Mouse (Mus musculus): ENCODE measurements around the gene Wipi2. TPM values are rescaled to one million over a fixed set of nuclear protein-coding genes. Genes with fewer than 3 reads are reported as not detected.
A peak's percentile ranks its signal among the peaks of the same experiment; 100 is the strongest.

Gene Wipi2
- polyA plus RNA-seq, 1 experiment from 2014 or later = 44.6 TPM

GRCm38 (mm10) chr5:142696258-142696657 is 68.8 kb downstream of the Wipi2 start:
- Histone ChIP-seq H3K27ac (replicated peaks) (no peak overlapping the region), H3K4me3 (no peak overlapping the region), H3K9me3 (no peaks in the 10 kb centered on the region), H3K4me2 (no peak overlapping the region), H3K27me3 (0 out of 2 replicates have a peak, but pooled peaks cover 3% of the 10 kb centered on the region), H3K4me1 (replicated peaks) (peaks cover 29% of the 10 kb centered on the region), H3K9ac (no peak overlapping the region), H3K36me3 (no peaks in the 10 kb centered on the region)
- WGBS = 40% methylated on average over 6 of the region's 6 CpGs
- no peak for ATAC-seq (ENCODE audit: low FRiP score, low read depth)

DNA sequence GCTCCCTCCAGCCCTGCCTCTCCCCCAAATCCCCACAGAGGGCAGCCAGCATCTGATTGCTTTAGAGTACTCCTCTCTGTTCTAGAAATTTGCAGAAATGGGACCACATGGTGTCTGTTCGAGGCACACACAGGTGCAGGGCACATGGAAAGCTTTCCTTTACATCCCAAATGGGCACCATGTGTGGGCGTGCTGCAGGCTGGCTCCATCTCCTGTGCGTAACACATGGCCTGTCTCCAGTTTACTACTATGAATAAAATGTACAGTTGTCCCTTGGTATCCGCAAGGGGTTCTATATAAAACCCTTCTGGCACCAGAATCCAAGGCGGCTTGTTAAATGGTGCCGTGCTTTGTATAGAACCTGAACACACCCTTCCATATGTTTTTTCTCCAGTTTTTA is 69.4 kb downstream of the Wipi2 start:
- 82% methylated on average over 6 of the region's 6 CpGs for WGBS
- no peak for ATAC-seq (ENCODE audit: low FRiP score, low read depth)
- no peak overlapping the region for H3K4me3 ChIP-seq

GRCm38 (mm10) chr5:142697742-142698141 is 70.2 kb downstream of the Wipi2 start:
- Histone ChIP-seq H3K4me3 (no peak overlapping the region), H3K4me1 (replicated peaks) (peaks cover 28% of the 10 kb centered on the region), H3K9ac (no peak overlapping the region), H3K27ac (replicated peaks) (no peak overlapping the region), H3K4me2 (no peak overlapping the region), H3K27me3 (0 out of 2 replicates have a peak, but pooled peaks cover 3% of the 10 kb centered on the region), H3K9me3 (no peaks in the 10 kb centered on the region), H3K36me3 (no peaks in the 10 kb centered on the region)
- WGBS = 64% methylated on average over 2 of the region's 2 CpGs
- ATAC-seq (ENCODE audit: low FRiP score, low read depth) = no peak

More for the DNA sequence above, 69.4 kb downstream of the Wipi2 start:
- H3K27me3 ChIP-seq = 0 out of 2 replicates have a peak, but pooled peaks cover 3% of the 10 kb centered on the region
- H3K4me2 ChIP-seq = no peak overlapping the region
- no peaks in the 10 kb centered on the region for H3K36me3 ChIP-seq
- peaks cover 30% of the 10 kb centered on the region for H3K4me1 ChIP-seq (replicated peaks)
- H3K9me3 ChIP-seq = no peaks in the 10 kb centered on the region
- H3K27ac ChIP-seq (replicated peaks) = no peak overlapping the region
- H3K9ac ChIP-seq = no peak overlapping the region

GRCm38 (mm10) chr5:142700842-142701589 is 73.5 kb downstream of the Wipi2 start:
- peaks cover 10% of the 10 kb centered on the region for H3K36me3 ChIP-seq
- H3K27ac ChIP-seq (replicated peaks) = no peak overlapping the region
- peak; percentile 56 for ATAC-seq (ENCODE audit: low FRiP score, low read depth)
- 0 out of 2 replicates have a peak, but pooled peaks cover 3% of the 10 kb centered on the region for H3K27me3 ChIP-seq
- peak overlapping the region; percentile 81 for H3K4me2 ChIP-seq
- peaks cover 30% of the 10 kb centered on the region for H3K4me1 ChIP-seq (replicated peaks)
- no peaks in the 10 kb centered on the region for H3K9me3 ChIP-seq
- WGBS = 12% methylated on average over 15 of the region's 15 CpGs
- peak overlapping the region; percentile 64 for H3K4me3 ChIP-seq
- 0 out of 2 replicates have a peak overlapping the region, but pooled peaks have one; percentile 11 for H3K9ac ChIP-seq

- H3K27ac ChIP-seq (replicated peaks) = peak overlapping the region; percentile 51
- peaks cover 30% of the 10 kb centered on the region for H3K4me1 ChIP-seq (replicated peaks)
- H3K36me3 ChIP-seq = peaks cover 13% of the 10 kb centered on the region
- WGBS = under 1% methylated on average over 67 of the region's 72 CpGs
- H3K9ac ChIP-seq = peak overlapping the region; percentile 77
- peak overlapping the region; percentile 81 for H3K4me2 ChIP-seq
- peak; percentile 90 for ATAC-seq (ENCODE audit: low FRiP score, low read depth)
- 0 out of 2 replicates have a peak, but pooled peaks cover 3% of the 10 kb centered on the region for H3K27me3 ChIP-seq
- peak overlapping the region; percentile 64 for H3K4me3 ChIP-seq
- no peaks in the 10 kb centered on the region for H3K9me3 ChIP-seq
Observed at GRCm38 (mm10) chr5:142701651-142702510, 74.4 kb downstream of the Wipi2 start.

DNA sequence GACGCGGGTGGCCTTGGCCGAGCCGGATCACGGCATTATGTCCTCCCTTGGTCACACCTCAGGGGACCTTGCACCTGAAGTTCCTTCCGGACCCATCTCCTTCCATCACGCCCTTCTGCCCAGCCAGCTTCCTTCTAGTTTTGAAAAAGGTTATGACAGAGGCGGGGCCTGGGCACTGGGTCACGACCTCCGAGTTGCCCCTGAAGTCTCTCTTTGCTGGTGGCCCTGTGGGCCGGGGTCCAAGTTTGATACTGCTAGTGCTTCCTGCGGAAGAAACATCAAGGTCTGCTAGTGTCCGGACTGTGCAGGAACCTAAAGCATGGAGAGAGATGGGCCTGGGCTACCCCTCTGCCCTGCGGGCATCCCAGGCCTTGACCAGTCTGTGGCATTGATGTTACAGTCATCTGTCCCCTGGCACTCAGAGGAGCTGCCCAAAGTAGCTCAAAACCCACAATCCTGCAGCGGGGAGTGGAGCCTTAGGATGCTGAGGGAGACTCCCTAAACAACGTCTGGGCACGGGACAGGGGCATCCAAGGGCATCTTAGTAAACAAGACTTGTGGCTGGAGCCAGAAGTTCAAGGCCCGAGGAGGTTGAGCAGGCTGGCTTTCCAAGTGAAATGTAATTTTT is 75.1 kb downstream of the Wipi2 start:
- ATAC-seq (ENCODE audit: low FRiP score, low read depth) = no peak
- Histone ChIP-seq H3K27ac (replicated peaks) (no peak overlapping the region), H3K9me3 (no peaks in the 10 kb centered on the region), H3K36me3 (peaks cover 13% of the 10 kb centered on the region), H3K9ac (peak overlapping the region; percentile 77), H3K4me2 (peak overlapping the region; percentile 81), H3K4me3 (peak overlapping the region; percentile 64), H3K4me1 (replicated peaks) (peaks cover 30% of the 10 kb centered on the region), H3K27me3 (0 out of 2 replicates have a peak, but pooled peaks cover 3% of the 10 kb centered on the region)
- WGBS = 19% methylated on average over 18 of the region's 18 CpGs

DNA sequence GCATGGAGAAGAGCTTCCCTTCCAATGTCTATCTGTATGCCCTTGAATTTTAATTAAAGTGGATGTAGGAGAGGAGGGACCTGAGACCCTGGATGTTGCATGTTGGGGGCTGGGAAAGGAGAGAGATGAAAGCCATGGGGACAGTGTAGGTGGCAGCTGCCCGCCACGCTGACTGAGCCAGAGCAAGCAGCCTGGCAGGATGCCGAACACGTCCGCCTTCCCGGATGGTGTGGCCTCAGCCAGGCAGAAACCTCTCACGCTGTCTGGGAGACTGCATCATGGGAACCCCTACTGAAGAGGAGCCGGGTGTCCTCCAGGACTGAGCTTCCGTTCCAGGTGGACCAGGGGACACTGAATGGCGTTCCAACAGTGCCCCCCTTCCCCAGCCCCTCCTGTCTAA is 76.1 kb downstream of the Wipi2 start:
- Histone ChIP-seq H3K4me2 (peak overlapping the region; percentile 81), H3K4me1 (replicated peaks) (peaks cover 30% of the 10 kb centered on the region), H3K9ac (peak overlapping the region; percentile 10; the same call in 1 of the 2 replicates), H3K27ac (replicated peaks) (no peak overlapping the region), H3K4me3 (peak overlapping the region; percentile 64), H3K9me3 (no peaks in the 10 kb centered on the region), H3K27me3 (0 out of 2 replicates have a peak, but pooled peaks cover 3% of the 10 kb centered on the region), H3K36me3 (peaks cover 18% of the 10 kb centered on the region)
- WGBS = 51% methylated on average over 10 of the region's 10 CpGs
- peak; percentile 38; the same call in 1 of the 2 replicates for ATAC-seq (ENCODE audit: low FRiP score, low read depth)

GRCm38 (mm10) chr5:142707709-142708108 is 80.2 kb downstream of the Wipi2 start:
- ATAC-seq (ENCODE audit: low FRiP score, low read depth) = no peak
- Histone ChIP-seq H3K9ac (no peak overlapping the region), H3K27me3 (no peaks in the 10 kb centered on the region), H3K9me3 (no peaks in the 10 kb centered on the region), H3K4me1 (replicated peaks) (peaks cover 18% of the 10 kb centered on the region), H3K4me3 (no peak overlapping the region), H3K4me2 (no peak overlapping the region), H3K27ac (replicated peaks) (no peak overlapping the region), H3K36me3 (peaks cover 53% of the 10 kb centered on the region)
- WGBS = 91% methylated on average over 5 of the region's 5 CpGs

- H3K4me2 ChIP-seq = no peak overlapping the region
- peaks cover 62% of the 10 kb centered on the region for H3K36me3 ChIP-seq
- no peak for ATAC-seq (ENCODE audit: low FRiP score, low read depth)
Observed at GRCm38 (mm10) chr5:142709436-142709835, 81.9 kb downstream of the Wipi2 start.

GRCm38 (mm10) chr5:142712373-142712772 is 84.9 kb downstream of the Wipi2 start:
- H3K9me3 ChIP-seq = no peaks in the 10 kb centered on the region
- no peak overlapping the region for H3K27ac ChIP-seq (replicated peaks)
- no peak overlapping the region for H3K9ac ChIP-seq
- no peak overlapping the region for H3K4me2 ChIP-seq
- no peak for ATAC-seq (ENCODE audit: low FRiP score, low read depth)
- 79% methylated on average over 5 of the region's 5 CpGs for WGBS
- no peaks in the 10 kb centered on the region for H3K4me1 ChIP-seq (replicated peaks)
- no peak overlapping the region for H3K4me3 ChIP-seq
- H3K27me3 ChIP-seq = no peaks in the 10 kb centered on the region
- H3K36me3 ChIP-seq = peaks cover 49% of the 10 kb centered on the region

More at GRCm38 (mm10) chr5:142709436-142709835, 81.9 kb downstream of the Wipi2 start:
- Histone ChIP-seq H3K4me1 (replicated peaks) (peaks cover under 1% of the 10 kb centered on the region), H3K9ac (no peak overlapping the region), H3K4me3 (no peak overlapping the region), H3K27me3 (no peaks in the 10 kb centered on the region), H3K27ac (replicated peaks) (no peak overlapping the region), H3K9me3 (no peaks in the 10 kb centered on the region)
- 81% methylated on average over 7 of the region's 7 CpGs for WGBS

DNA sequence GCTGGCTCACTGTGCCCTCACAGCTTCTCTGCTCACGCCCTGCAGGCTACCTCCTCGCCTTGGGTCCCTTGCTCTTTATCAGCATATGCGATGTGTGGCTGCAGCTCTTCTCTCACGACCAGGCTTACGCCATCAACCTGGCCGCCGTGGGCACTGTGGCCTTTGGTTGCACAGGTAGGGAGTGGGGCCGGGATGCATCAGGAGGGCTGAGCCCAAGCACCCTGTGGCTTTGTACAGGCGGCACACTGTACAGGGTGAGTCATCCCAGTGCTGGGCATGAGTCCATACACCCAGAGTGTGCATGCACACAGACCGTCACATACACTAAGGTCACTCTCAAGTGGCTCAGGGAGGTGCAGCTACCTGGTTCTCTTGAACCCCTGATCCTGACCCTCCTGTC is 86.5 kb downstream of the Wipi2 start:
- Histone ChIP-seq H3K27ac (replicated peaks) (no peak overlapping the region), H3K9ac (no peak overlapping the region), H3K4me3 (no peak overlapping the region), H3K27me3 (no peaks in the 10 kb centered on the region), H3K36me3 (peaks cover 44% of the 10 kb centered on the region), H3K4me1 (replicated peaks) (no peaks in the 10 kb centered on the region), H3K4me2 (no peak overlapping the region), H3K9me3 (no peaks in the 10 kb centered on the region)
- no peak for ATAC-seq (ENCODE audit: low FRiP score, low read depth)
- 92% methylated on average over 10 of the region's 10 CpGs for WGBS

Data from hindbrain, embryonic 15.5 days (tissue).